Mouse (Mus musculus) cortical plate, adult 2 months (tissue): ENCODE measurements around the gene Ddi1.

Experiments
- CTCF ChIP-seq: fragments of 200-500 bp; IDR thresholded peaks from 2 replicates; pipeline ENCODE4 v1.5.1; 2011; ENCODE audit warnings: mild to moderate bottlenecking, control low read depth, low read length; ENCODE audit not compliant: insufficient read depth; ENCODE audit errors: extremely low read depth
- POLR2A ChIP-seq: fragments of 200-500 bp; IDR thresholded peaks from 2 replicates; pipeline ENCODE4 v1.6.1; 2011; ENCODE audit warnings: mild to moderate bottlenecking, low read length, control low read depth; ENCODE audit not compliant: insufficient read depth; ENCODE audit errors: extremely low read depth

DNA sequence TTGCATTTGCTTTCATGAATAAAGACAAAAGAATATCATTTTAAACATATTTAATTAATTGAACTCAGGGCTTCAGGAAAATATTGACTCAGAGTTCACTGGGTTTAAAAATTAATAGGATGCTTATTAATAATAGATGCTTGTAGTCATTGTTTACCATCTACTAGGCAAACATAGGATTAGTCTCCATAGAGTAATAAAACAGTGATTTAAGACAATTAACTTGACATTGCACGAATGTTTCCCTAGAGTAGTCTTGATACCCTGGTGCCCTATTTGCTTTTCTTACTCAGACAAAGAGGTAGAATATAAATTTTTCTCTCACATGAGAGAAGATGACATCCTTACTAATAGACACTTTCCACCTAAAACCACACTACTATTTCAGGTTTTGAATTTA is 52.1 kb downstream of the Ddi1 start:
- TF ChIP-seq CTCF: no peak
- TF ChIP-seq POLR2A: no peak
